Comparison of ENCODE assay signal across 8 mouse cellular contexts in genomic region chr1:106796542-106796924, GRCm38 (mm10). TPM values are rescaled to one million over a fixed set of nuclear protein-coding genes. Genes with fewer than 3 reads are reported as not detected.
DNase-seq lines count a peak whose midpoint lies in the region; ATAC-seq and TF ChIP-seq lines count a peak whose summit lies in the region.

Gene Vps4b (minus strand): TSS chr1:106796728.

- peak; percentile 100 for ATAC-seq in forebrain, postnatal 0 days
- peak; percentile 99 for ATAC-seq in lung, embryonic 15.5 days (ENCODE audit: borderline replicate concordance, extremely low read depth, low FRiP score, low TSS enrichment)

- TF ChIP-seq POLR2A in MEL (IDR thresholded peaks at IDR 0.05; ENCODE audit: control insufficient read depth in 1 of 2, insufficient read depth in 1 of 2, low read depth in 1 of 2, low read length in 2 of 2, poor library complexity in 1 of 2) = peak; percentile 87 to 98
- TF ChIP-seq POLR2A in cerebellum, adult 2 months (IDR thresholded peaks at IDR 0.05; ENCODE audit: borderline replicate concordance, insufficient read depth, low read length) = peak; percentile 70; the same call in 1 of the 2 replicates

- peaks cover 17 to 20% of the 10 kb centered on the region in 2 experiments for H3K4me1 ChIP-seq in MEL (ENCODE audit: control insufficient read depth in 1 of 2, insufficient read depth in 2 of 2, low read length in 2 of 2)
- H3K4me1 ChIP-seq in cerebellum, adult 2 months (ENCODE audit: control insufficient read depth, insufficient read depth, low read length) = peaks cover 4% of the 10 kb centered on the region; the same call in 1 of the 2 replicates
- H3K4me1 ChIP-seq in forebrain, postnatal 0 days (ENCODE audit: insufficient read depth) = peaks cover 9% of the 10 kb centered on the region
- H3K4me1 ChIP-seq in lung, embryonic 15.5 days = peaks cover 11% of the 10 kb centered on the region; the same call in 1 of the 2 replicates

- peak within 1 kb of the TSS; percentile 91 to 99 for H3K4me3 ChIP-seq in MEL (ENCODE audit: control insufficient read depth in 1 of 2, insufficient read depth in 1 of 2, low read depth in 2 of 2, low read length in 2 of 2)
- peak within 1 kb of the TSS; percentile 67 for H3K4me3 ChIP-seq in cerebellum, adult 2 months (replicated peaks; ENCODE audit: insufficient read depth, low read depth, low read length)
- H3K4me3 ChIP-seq in forebrain, postnatal 0 days (ENCODE audit: low read depth, low read length) = peak within 1 kb of the TSS; percentile 92
- peak within 1 kb of the TSS; percentile 99 for H3K4me3 ChIP-seq in lung, embryonic 15.5 days

- H3K4me2 ChIP-seq in forebrain, postnatal 0 days (ENCODE audit: low read depth) = peak within 1 kb of the TSS; percentile 68
- peak within 1 kb of the TSS; percentile 64 for H3K4me2 ChIP-seq in lung, embryonic 15.5 days

- TF ChIP-seq CTCF in MEL (IDR thresholded peaks at IDR 0.05 in 2 of 3, conservative IDR thresholded peaks at IDR 0.05 in 1 of 3; ENCODE audit: control insufficient read depth in 1 of 3, insufficient read depth in 1 of 3, low read depth in 2 of 3, low read length in 3 of 3, poor library complexity in 1 of 3, severe bottlenecking in 1 of 3) = no peak
- TF ChIP-seq CTCF in cerebellum, adult 2 months (IDR thresholded peaks at IDR 0.05; ENCODE audit: borderline replicate concordance, insufficient read depth, low read depth, low read length) = no peak
- TF ChIP-seq CTCF in forebrain, postnatal 0 days (IDR thresholded peaks at IDR 0.05; ENCODE audit: low read depth) = no peak

- peaks cover 5 to 49% of the 10 kb centered on the region in 2 experiments for H3K36me3 ChIP-seq in MEL (ENCODE audit: control insufficient read depth in 1 of 2, insufficient read depth in 2 of 2, low read length in 2 of 2)
- H3K36me3 ChIP-seq in forebrain, postnatal 0 days (ENCODE audit: insufficient read depth) = no peaks in the 10 kb centered on the region; the same call in 1 of the 2 replicates
- no peaks in the 10 kb centered on the region for H3K36me3 ChIP-seq in lung, embryonic 15.5 days

- peak; percentile 100 for DNase-seq in MEL (ENCODE audit: low read depth, low spot score)
- DNase-seq in cerebellum, adult 2 months = peak; percentile 88 to 92
- peak; percentile 97 for DNase-seq in forebrain, postnatal 0 days
- DNase-seq in heart, postnatal 4 days = peak; percentile 92
- peak; percentile 90 to 92 for DNase-seq in layer of hippocampus, adult 8-10 months (ENCODE audit: low spot score in 2 of 2)
- DNase-seq in ovary, adult 18-20 months (ENCODE audit: low spot score) = peak; percentile 89
- DNase-seq in thymus, postnatal 0 days (ENCODE audit: low spot score) = peak; percentile 98

- TF ChIP-seq RAD21 in MEL (IDR thresholded peaks at IDR 0.05; ENCODE audit: low read depth, low read length) = no peak

- WGBS in cerebellum, adult 2 months = under 1% methylated on average over 23 of the region's 23 CpGs
- WGBS in forebrain, postnatal 0 days = 2% methylated on average over 23 of the region's 23 CpGs
- WGBS in lung, embryonic 15.5 days = under 1% methylated on average over 23 of the region's 23 CpGs

- no peak for TF ChIP-seq EP300 in MEL (IDR thresholded peaks at IDR 0.05; ENCODE audit: low read depth in 1 of 2, low read length in 2 of 2)

- H3K9ac ChIP-seq in MEL (ENCODE audit: control insufficient read depth, low read depth, low read length, poor library complexity, severe bottlenecking) = peak within 1 kb of the TSS; percentile 99
- peak within 1 kb of the TSS; percentile 96 for H3K9ac ChIP-seq in forebrain, postnatal 0 days
- peak within 1 kb of the TSS; percentile 95 for H3K9ac ChIP-seq in lung, embryonic 15.5 days

- peaks cover 39% of the 10 kb centered on the region for H3K79me2 ChIP-seq in MEL (ENCODE audit: control insufficient read depth, insufficient read depth, low read length, poor library complexity)

- no peaks in the 10 kb centered on the region for H3K27me3 ChIP-seq in MEL (ENCODE audit: control insufficient read depth in 1 of 2, insufficient read depth in 2 of 2, low read length in 2 of 2)
- H3K27me3 ChIP-seq in cerebellum, adult 2 months (ENCODE audit: control insufficient read depth, insufficient read depth, low read length) = no peaks in the 10 kb centered on the region
- no peaks in the 10 kb centered on the region for H3K27me3 ChIP-seq in forebrain, postnatal 0 days (ENCODE audit: insufficient read depth, low read length)
- H3K27me3 ChIP-seq in lung, embryonic 15.5 days = no peaks in the 10 kb centered on the region

- H3K9me3 ChIP-seq in MEL (replicated peaks; ENCODE audit: insufficient read depth, low read length) = no peaks in the 10 kb centered on the region
- no peaks in the 10 kb centered on the region for H3K9me3 ChIP-seq in forebrain, postnatal 0 days (ENCODE audit: low read length)
- H3K9me3 ChIP-seq in lung, embryonic 15.5 days = no peaks in the 10 kb centered on the region

- H3K27ac ChIP-seq in MEL (ENCODE audit: control insufficient read depth, low read depth, low read length) = peak within 1 kb of the TSS; percentile 86
- peak within 1 kb of the TSS; percentile 23; the same call in 1 of the 2 replicates for H3K27ac ChIP-seq in cerebellum, adult 2 months (ENCODE audit: insufficient read depth, low read length)
- H3K27ac ChIP-seq in forebrain, postnatal 0 days (ENCODE audit: low read depth, low read length) = peak within 1 kb of the TSS; percentile 89
- peak within 1 kb of the TSS; percentile 97 for H3K27ac ChIP-seq in lung, embryonic 15.5 days

TF ChIP-seq in MEL, 35 proteins besides CTCF, POLR2A, EP300 and RAD21 (continues in another document):
- TF ChIP-seq GABPA (IDR thresholded peaks at IDR 0.05; ENCODE audit: low read depth, low read length) (no peak), GATA1 (IDR thresholded peaks at IDR 0.05; ENCODE audit: low read depth, low read length) (no peak; the same call in 1 of the 2 replicates), CHD2 (IDR thresholded peaks at IDR 0.05; ENCODE audit: low read length) (peak; percentile 98), MAZ (IDR thresholded peaks at IDR 0.05; ENCODE audit: low read depth, low read length) (no peak), MXI1 (IDR thresholded peaks at IDR 0.05; ENCODE audit: low read depth, low read length) (peak; percentile 99), JUND (IDR thresholded peaks at IDR 0.05; ENCODE audit: low read depth, low read length) (no peak), MYC (IDR thresholded peaks at IDR 0.05; ENCODE audit: low read depth, low read length) (peak; percentile 100), UBTF (IDR thresholded peaks at IDR 0.05; ENCODE audit: borderline replicate concordance, insufficient read depth, low read depth, low read length) (no peak), MYB (IDR thresholded peaks at IDR 0.05; ENCODE audit: low read depth, low read length) (no peak), ZKSCAN1 (IDR thresholded peaks at IDR 0.05; ENCODE audit: low read depth, low read length) (no peak), MAFK (IDR thresholded peaks at IDR 0.05; ENCODE audit: borderline replicate concordance, low read depth, low read length) (no peak), USF1 (IDR thresholded peaks at IDR 0.05; ENCODE audit: low read depth, low read length) (peak; percentile 53), MAX (IDR thresholded peaks at IDR 0.05; ENCODE audit: low read length) (peak; percentile 95), ZC3H11A (IDR thresholded peaks at IDR 0.05; ENCODE audit: low read depth, low read length) (no peak), USF2 (IDR thresholded peaks at IDR 0.05; ENCODE audit: borderline replicate concordance in 1 of 2, insufficient read depth in 1 of 2, low read depth in 1 of 2, low read length in 2 of 2) (no peak), MEF2A (IDR thresholded peaks at IDR 0.05; ENCODE audit: extremely low read depth, insufficient replicate concordance, low read depth, low read length, poor library complexity, severe bottlenecking) (no peak), E2F4 (IDR thresholded peaks at IDR 0.05; ENCODE audit: borderline replicate concordance, low read depth, low read length) (no peak), TAL1 (IDR thresholded peaks at IDR 0.05; ENCODE audit: low read length) (no peak), HCFC1 (IDR thresholded peaks at IDR 0.05; ENCODE audit: low read depth, low read length) (peak; percentile 97), ZMIZ1 (IDR thresholded peaks at IDR 0.05; ENCODE audit: low read depth, low read length) (peak; percentile 97), SMC3 (IDR thresholded peaks at IDR 0.05; ENCODE audit: low read depth, low read length) (no peak), CHD1 (IDR thresholded peaks at IDR 0.05; ENCODE audit: low read depth, low read length) (no peak), SIN3A (IDR thresholded peaks at IDR 0.05; ENCODE audit: low read length) (peak; percentile 98), POLR2AphosphoS2 (IDR thresholded peaks at IDR 0.05; ENCODE audit: low read length) (peak; percentile 99), NRF1 (IDR thresholded peaks at IDR 0.05; ENCODE audit: insufficient read depth, low read depth, low read length, poor library complexity, severe bottlenecking) (peak; percentile 74), ELF1 (IDR thresholded peaks at IDR 0.05; ENCODE audit: low read depth, low read length) (peak; percentile 100), TCF12 (IDR thresholded peaks at IDR 0.05; ENCODE audit: low read depth, low read length) (peak; percentile 87), TBP (IDR thresholded peaks at IDR 0.05; ENCODE audit: low read depth, low read length) (peak; percentile 98), ETS1 (IDR thresholded peaks at IDR 0.05; ENCODE audit: low read depth, low read length) (peak; percentile 65; the same call in 1 of the 2 replicates), BHLHE40 (IDR thresholded peaks at IDR 0.05; ENCODE audit: borderline replicate concordance, low read depth, low read length) (no peak), NELFE (IDR thresholded peaks at IDR 0.05; ENCODE audit: low read depth, low read length) (peak; percentile 99), RCOR1 (IDR thresholded peaks at IDR 0.05; ENCODE audit: low read depth, low read length) (no peak)

RNA-seq across cellular contexts. Expression of gene Vps4b, which starts in this region (rescaled TPM):
- 65.3 and 80.4 TPM in 2 replicates for total RNA-seq in MEL (2012; rRNA removed)
- polyA plus RNA-seq in MEL (2012; ENCODE audit: insufficient read depth in 1 of 2, insufficient read length in 2 of 2, low read depth in 1 of 2, low replicate concordance in 2 of 2, missing spikeins in 1 of 2) = 10 to 100 TPM; 43.9 to 91.1 TPM
- polyA plus RNA-seq in cerebellum, adult 2 months (2012; rRNA removed) = 26.5 and 33.0 TPM in 2 replicates
- 30.8 and 31.5 TPM in 2 replicates for total RNA-seq in forebrain, postnatal 0 days (2014; rRNA removed)
- 20.2 and 27.7 TPM in 2 replicates for polyA plus RNA-seq in forebrain, postnatal 0 days (2015; fragmentation: Nextera tagmentation; extraction: Ambion mirVana)
- 10 to 100 TPM; 52.6 to 58.4 TPM for total RNA-seq in heart, postnatal 4 days (2021)
- 10 to 100 TPM; 50.9 to 64.9 (median 56.4) TPM for total RNA-seq in layer of hippocampus, adult 8-10 months (2022)
- 67.6 and 69.7 TPM in 2 replicates for polyA plus RNA-seq in lung, embryonic 15.5 days (2015; fragmentation: Nextera tagmentation; extraction: Ambion mirVana)
- polyA plus RNA-seq in thymus, postnatal 0 days (2015; fragmentation: Nextera tagmentation; extraction: Ambion mirVana) = 82.5 and 88.7 TPM in 2 replicates

Comparison
In these comparisons a context has a peak if more than half of its experiments do, and no peak if none do; other contexts are left out.
1. Peak in every context shown above with its lines: DNase-seq, ATAC-seq, H3K4me3 ChIP-seq and H3K27ac ChIP-seq.
2. H3K27ac ChIP-seq: peak in every context shown above with its lines; median percentile 97 in lung, embryonic 15.5 days; 89 in forebrain, postnatal 0 days; 86 in MEL; 23 in cerebellum, adult 2 months.